Mouse (Mus musculus) intestine, postnatal 0 days (tissue): ENCODE measurements around the gene Alkbh2. TPM values are rescaled to one million over a fixed set of nuclear protein-coding genes. Genes with fewer than 3 reads are reported as not detected.

Experiments used
- ATAC-seq: fragments of 200-750 bp; cut with Nextera tagmentation; 2 replicates; pipeline ENCODE4 v1.8.0; 2017; ENCODE audit warnings: mild to moderate bottlenecking, moderate TSS enrichment, moderate library complexity
- H3K27ac ChIP-seq: fragments of 300-500 bp; sonication (generic); 2 replicates; pipeline ENCODE4 v1.5.1; 2014; ENCODE audit warnings: mild to moderate bottlenecking, low read depth, low read length, moderate library complexity
- H3K27me3 ChIP-seq: fragments of 300-500 bp; sonication (generic); replicated peaks from 2 replicates; pipeline ENCODE4 v1.6.1; 2014; ENCODE audit warnings: low read length, mixed read lengths; ENCODE audit not compliant: control insufficient read depth, insufficient read depth
- H3K36me3 ChIP-seq: fragments of 300-500 bp; sonication (generic); 2 replicates; pipeline ENCODE4 v1.6.1; 2014; ENCODE audit warnings: mild to moderate bottlenecking, moderate library complexity; ENCODE audit not compliant: control insufficient read depth, insufficient read depth
- H3K4me1 ChIP-seq: fragments of 300-500 bp; sonication (generic); replicated peaks from 2 replicates; pipeline ENCODE4 v1.6.1; 2014; ENCODE audit warnings: antibody characterized with exemption, low read length, mixed read lengths; ENCODE audit not compliant: control insufficient read depth, insufficient read depth
- H3K4me2 ChIP-seq: fragments of 300-500 bp; sonication (generic); replicated peaks from 2 replicates; pipeline ENCODE4 v1.6.1; 2014; ENCODE audit warnings: low read depth, mild to moderate bottlenecking, moderate library complexity
- H3K4me3 ChIP-seq: fragments of 300-500 bp; sonication (generic); 2 replicates; pipeline ENCODE4 v1.5.1; 2014; ENCODE audit warnings: low read depth, low read length
- H3K9ac ChIP-seq: fragments of 300-500 bp; sonication (generic); 2 replicates; pipeline ENCODE4 v1.6.1; 2014; ENCODE audit warnings: mild to moderate bottlenecking, low read depth, low read length
- H3K9me3 ChIP-seq: fragments of 300-500 bp; sonication (generic); 2 replicates; pipeline ENCODE4 v1.6.1; 2016; ENCODE audit warnings: mixed run types; ENCODE audit not compliant: control insufficient read depth
- CTCF ChIP-seq: sonication (generic); IDR thresholded peaks from 2 replicates; pipeline ENCODE4 v1.5.1; 2016; ENCODE audit warnings: low read depth, mild to moderate bottlenecking, control low read depth, antibody characterized with exemption, moderate library complexity
- WGBS: fragments of 180-500 bp; shearing (Covaris S2); extraction: QIAGEN DNeasy Blood & Tissue Kit; methylation state at CpG from one replicate; pipeline ENCODE4 v1.1.7; 2014; 5-methylcytosine and 5-hydroxymethylcytosine counted together
- polyA plus RNA-seq: library from polyadenylated mRNA; unstranded; fragments of >200 nt; fragmentation: Nextera tagmentation; extraction: Ambion mirVana; gene quantifications from 2 replicates; pipeline ENCODE4 v1.2.1, GENCODE M21; 2015

Gene Alkbh2
- polyA plus RNA-seq, 1 experiment from 2014 or later, result 7.8 TPM

DNA sequence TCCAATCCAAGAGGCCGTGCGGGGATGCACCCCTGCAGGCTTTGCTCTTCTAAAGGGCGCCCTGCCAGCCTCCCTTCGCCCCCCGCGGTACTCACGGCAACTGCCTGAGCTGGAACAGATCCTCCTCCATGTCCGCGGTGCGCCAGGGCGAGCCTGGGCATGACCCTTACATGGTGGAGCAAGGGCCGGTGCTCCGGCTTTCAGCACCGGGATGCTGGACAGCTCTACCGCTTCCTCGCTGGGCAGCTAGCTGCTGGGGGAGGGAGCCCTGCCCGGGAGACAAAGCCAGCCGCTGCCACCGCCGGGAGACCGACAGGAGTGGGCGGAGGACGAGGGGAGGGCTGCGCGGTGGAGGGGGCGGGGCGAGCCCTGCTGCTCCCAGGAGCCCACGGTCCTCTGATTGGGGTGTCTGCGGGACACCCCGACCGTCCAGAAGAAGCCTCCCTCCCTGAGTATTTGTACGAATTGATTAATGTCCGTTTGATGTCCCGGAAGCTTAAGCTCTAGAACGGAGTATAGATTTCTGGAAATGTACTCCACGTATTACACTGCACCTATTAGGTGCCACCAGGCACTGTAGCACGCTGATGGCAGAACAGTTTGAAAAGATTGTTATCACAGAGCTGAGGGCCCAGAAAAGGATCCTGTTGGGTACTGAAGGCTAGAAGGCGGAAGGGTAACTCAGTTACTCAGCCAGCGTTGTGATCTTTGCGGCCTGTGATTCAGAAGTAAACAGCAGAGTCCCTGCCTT is 36.8 kb downstream of the Alkbh2 start, which contains the start of gene Svop:
TSS of gene Svop (minus strand) at position 514 of the 751 bp plus-strand sequence.
- peaks cover 11% of the 10 kb centered on the region; the same call in 1 of the 2 replicates for H3K27me3 ChIP-seq
- no peak within 1 kb of the TSS for H3K9ac ChIP-seq
- no peak within 1 kb of the TSS; the same call in 1 of the 2 replicates for H3K4me3 ChIP-seq
- 3% methylated on average over 39 of the region's 40 CpGs for WGBS
- no peaks in the 10 kb centered on the region for H3K4me1 ChIP-seq
- no peak within 1 kb of the TSS for H3K27ac ChIP-seq
- H3K9me3 ChIP-seq, result no peaks in the 10 kb centered on the region
- H3K4me2 ChIP-seq, result peak within 1 kb of the TSS; percentile 56
- no peaks in the 10 kb centered on the region for H3K36me3 ChIP-seq
- no peak for TF ChIP-seq CTCF
- peak; percentile 16; the same call in 1 of the 2 replicates for ATAC-seq

DNA sequence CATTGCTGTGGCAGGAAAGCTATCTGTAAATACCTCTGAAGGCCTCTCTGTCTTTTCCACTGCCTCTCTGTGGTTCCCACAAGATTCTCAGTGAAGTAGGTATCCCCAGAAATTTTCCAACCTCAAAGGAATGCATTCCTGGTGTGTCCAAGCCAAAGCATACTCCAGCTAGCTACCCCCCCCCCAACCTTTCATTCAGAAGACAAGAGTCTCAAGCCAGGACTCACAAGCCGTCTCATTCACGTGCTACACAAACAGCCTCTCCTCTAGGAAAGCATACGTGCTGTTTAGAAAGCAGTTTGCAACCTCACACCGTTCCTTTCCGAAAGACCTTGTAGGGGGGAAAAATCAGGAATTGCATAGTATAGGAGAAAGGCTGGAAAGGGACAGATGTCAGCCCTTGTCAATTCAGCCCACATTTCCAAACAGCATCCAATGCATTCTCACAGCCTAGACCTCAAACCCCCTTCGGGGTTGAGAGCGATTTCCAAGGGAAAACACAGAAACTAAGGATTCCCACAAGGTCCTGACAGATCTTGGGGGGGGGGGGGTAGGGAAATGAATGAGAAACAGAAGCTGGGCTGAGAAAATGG is 37.5 kb downstream of the Alkbh2 start:
- Histone ChIP-seq H3K27ac (no peak overlapping the region), H3K4me3 (no peak overlapping the region), H3K27me3 (peaks cover 11% of the 10 kb centered on the region; the same call in 1 of the 2 replicates), H3K9ac (no peak overlapping the region), H3K4me1 (no peaks in the 10 kb centered on the region), H3K36me3 (no peaks in the 10 kb centered on the region), H3K9me3 (no peaks in the 10 kb centered on the region), H3K4me2 (no peak overlapping the region)
- ATAC-seq, result no peak
- WGBS, result 29% methylated on average over 7 of the region's 7 CpGs
- TF ChIP-seq CTCF, result no peak

DNA sequence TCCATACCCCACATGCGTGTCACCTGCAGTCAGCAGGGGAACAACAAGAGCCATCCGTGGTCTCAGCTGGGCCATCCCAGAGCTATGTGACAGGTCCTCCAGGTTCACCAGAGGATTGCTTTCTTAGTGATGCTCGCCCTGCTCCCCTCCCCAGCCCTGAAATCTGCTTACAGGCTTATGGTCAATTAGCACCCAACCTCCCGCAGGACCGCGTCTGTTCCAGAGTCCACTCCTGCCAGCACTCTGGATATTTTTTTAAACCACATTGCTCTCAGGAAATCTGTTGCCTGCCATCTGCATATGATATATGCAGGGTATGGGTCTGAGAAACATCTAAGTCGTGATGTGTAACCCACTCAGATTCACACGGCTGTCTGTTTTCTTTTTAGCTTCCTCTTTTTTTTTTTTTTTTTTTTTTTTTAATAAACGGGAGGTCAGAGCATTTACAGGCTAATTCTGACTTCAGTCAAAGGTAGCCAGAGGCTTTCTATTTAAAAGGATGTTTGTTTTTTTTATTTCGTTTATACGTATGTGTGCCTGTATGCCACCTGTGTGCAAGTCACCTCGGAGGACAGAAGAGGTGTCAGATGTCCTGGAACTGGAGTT is 40.0 kb downstream of the Alkbh2 start:
- 71% methylated on average over 12 of the region's 12 CpGs for WGBS
- Histone ChIP-seq H3K27me3 (peaks cover 11% of the 10 kb centered on the region; the same call in 1 of the 2 replicates), H3K4me2 (no peak overlapping the region), H3K9ac (no peak overlapping the region), H3K4me1 (no peaks in the 10 kb centered on the region), H3K9me3 (no peaks in the 10 kb centered on the region), H3K36me3 (no peaks in the 10 kb centered on the region), H3K27ac (no peak overlapping the region), H3K4me3 (no peak overlapping the region)
- ATAC-seq, result no peak
- no peak for TF ChIP-seq CTCF

DNA sequence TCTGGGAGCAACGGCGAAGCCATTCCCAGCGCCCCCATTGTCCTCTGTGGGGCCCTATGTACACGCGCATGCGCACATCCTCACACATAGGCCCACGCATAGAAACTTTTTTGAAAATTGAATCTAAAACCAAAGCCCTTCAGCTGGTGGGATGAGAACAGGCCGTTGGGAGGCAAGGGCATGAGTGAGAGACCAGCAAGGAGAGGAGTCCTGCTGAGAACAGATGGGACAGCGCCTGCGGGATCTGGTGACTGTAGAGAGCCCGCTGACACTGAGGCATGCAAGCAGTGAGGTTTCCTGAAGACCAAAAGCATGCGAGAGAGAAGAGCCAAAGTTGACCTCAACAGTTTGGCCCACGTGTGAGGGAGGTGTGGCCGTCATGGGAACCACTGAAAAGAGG is 42.5 kb downstream of the Alkbh2 start:
- H3K4me2 ChIP-seq, result no peak overlapping the region
- H3K9me3 ChIP-seq, result no peaks in the 10 kb centered on the region
- no peaks in the 10 kb centered on the region for H3K4me1 ChIP-seq
- peaks cover 1% of the 10 kb centered on the region; the same call in 1 of the 2 replicates for H3K27me3 ChIP-seq
- no peak for TF ChIP-seq CTCF
- H3K27ac ChIP-seq, result no peak overlapping the region
- H3K36me3 ChIP-seq, result no peaks in the 10 kb centered on the region
- ATAC-seq, result no peak
- H3K4me3 ChIP-seq, result no peak overlapping the region
- no peak overlapping the region for H3K9ac ChIP-seq
- WGBS, result 78% methylated on average over 14 of the region's 14 CpGs

DNA sequence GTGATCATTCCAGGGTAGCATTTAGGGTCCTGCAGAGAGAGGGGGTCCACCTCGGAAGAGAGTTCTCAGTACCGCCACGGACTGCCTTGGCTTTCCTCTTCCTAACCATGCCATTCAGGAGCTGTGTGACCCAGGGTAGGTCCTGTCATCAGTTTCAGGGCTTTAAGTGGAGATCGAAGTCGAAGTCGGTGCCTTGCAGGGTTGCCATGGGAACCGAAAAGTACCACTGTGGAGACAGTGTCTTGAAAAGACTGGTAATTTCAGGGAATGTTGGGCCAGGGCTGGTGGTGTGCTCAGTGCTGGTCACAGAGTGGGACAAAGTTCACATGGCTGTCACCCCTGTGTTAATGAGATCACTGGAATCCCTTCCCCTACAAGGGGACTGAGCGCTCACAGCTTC is 51.0 kb downstream of the Alkbh2 start:
- no peaks in the 10 kb centered on the region for H3K36me3 ChIP-seq
- no peak for TF ChIP-seq CTCF
- ATAC-seq, result no peak
- no peak overlapping the region for H3K27ac ChIP-seq
- no peak overlapping the region for H3K4me3 ChIP-seq
- H3K27me3 ChIP-seq, result no peaks in the 10 kb centered on the region
- H3K9me3 ChIP-seq, result no peaks in the 10 kb centered on the region
- 77% methylated on average over 8 of the region's 8 CpGs for WGBS
- H3K9ac ChIP-seq, result no peak overlapping the region
- no peaks in the 10 kb centered on the region for H3K4me1 ChIP-seq
- H3K4me2 ChIP-seq, result no peak overlapping the region

Other genes starting within 250 kb of the Alkbh2 start
- 116 and 127 TPM in 2 replicates for gene Coro1c, start 219.5 kb downstream of the Alkbh2 start, polyA plus RNA-seq
- gene Ssh1, start 134.3 kb downstream of the Alkbh2 start, polyA plus RNA-seq, result 5.1 TPM in 2 replicates
- 18.2 and 23.2 TPM in 2 replicates for gene Dao, start 124.5 kb downstream of the Alkbh2 start, polyA plus RNA-seq
- gene Usp30, start 62.8 kb downstream of the Alkbh2 start, polyA plus RNA-seq, result 5.5 and 5.8 TPM in 2 replicates
- 1.4 and 1.5 TPM in 2 replicates for gene Svop, start 36.6 kb downstream of the Alkbh2 start, polyA plus RNA-seq
- 10.0 and 11.4 TPM in 2 replicates for gene Ung, start 2.2 kb upstream of the Alkbh2 start, polyA plus RNA-seq
- gene Acacb, start 18.3 kb upstream of the Alkbh2 start, polyA plus RNA-seq, result 0.69 and 1.1 TPM in 2 replicates
- gene Foxn4, start 145.6 kb upstream of the Alkbh2 start, polyA plus RNA-seq, result not detected in 2 replicates
- gene Myo1h, start 160.9 kb upstream of the Alkbh2 start, polyA plus RNA-seq, result 2.3 and 2.8 TPM in 2 replicates